Mouse (Mus musculus): ENCODE measurements around the gene Kif13a.

- TF ChIP-seq CTCF (conservative IDR thresholded peaks at IDR 0.05; ENCODE audit: insufficient read depth, insufficient read length, low read depth, low read length): no peak
- no peak for TF ChIP-seq POLR2A (IDR thresholded peaks at IDR 0.05; ENCODE audit: low read depth, low read length)
Observed at GRCm38 (mm10) chr13:46859173-46859572, 70.5 kb downstream of the Kif13a start.
